Mouse (Mus musculus) heart, adult 9 months (tissue): ENCODE measurements around the gene Amot.

ENCODE experiments used
- DNase-seq, 2 experiments: peaks; one replicate each; pipeline ENCODE4 v3.0.0; 2022; ENCODE audit warnings: low spot score in 2 of 2

Amot gene

GRCm38 (mm10) chrX:145504717-145505415, at the start of gene Amot:
TSS of gene Amot (minus strand) at chrX:145505181.
- DNase-seq = peak; percentile 81 to 84

GRCm38 (mm10) chrX:145545060-145545459, 40.1 kb upstream of the Amot start:
- no peak for DNase-seq

DNA sequence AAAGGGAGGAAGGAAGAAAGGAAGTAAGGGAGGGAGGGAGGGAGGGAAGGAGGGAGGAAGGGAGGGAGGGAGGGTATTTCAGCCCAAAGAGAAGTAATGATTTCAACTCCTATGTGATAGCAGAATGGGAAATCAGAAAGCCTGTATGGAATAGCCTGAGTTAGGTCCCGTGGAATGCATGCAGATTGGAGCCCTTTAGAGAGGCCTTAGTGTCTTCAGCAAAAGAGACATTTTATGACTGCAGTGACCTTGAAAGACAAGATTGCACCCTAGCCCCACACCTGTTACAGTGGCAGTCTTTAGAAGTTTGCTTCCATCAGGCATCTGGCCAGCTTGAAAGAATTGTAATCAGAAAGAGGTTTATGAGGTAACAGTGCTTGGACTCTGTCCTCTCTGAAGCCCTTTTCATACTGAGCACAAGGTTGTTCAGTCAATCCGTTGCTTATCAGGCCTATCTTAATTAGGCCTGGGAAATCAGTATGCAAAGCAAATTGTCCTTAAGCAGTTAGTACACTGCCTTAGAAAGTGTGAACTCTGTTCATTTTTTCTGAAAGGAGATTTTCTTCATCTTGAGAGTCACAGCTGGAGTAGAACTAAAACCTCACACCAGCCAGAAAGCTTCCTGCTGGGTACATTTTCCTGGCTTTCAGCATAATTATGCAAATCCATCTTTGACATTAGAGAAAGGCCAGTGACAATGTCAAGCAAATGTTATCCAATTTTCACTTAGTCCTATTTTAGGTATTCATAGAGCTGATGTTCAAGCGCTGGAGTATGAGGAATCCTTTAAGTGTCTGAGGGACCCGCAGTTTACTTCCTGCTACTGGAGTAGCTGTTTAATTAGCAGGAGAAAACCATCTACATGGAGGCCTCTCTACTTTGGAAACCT, 38.9 kb upstream of the Amot start:
- no peak for DNase-seq

DNA sequence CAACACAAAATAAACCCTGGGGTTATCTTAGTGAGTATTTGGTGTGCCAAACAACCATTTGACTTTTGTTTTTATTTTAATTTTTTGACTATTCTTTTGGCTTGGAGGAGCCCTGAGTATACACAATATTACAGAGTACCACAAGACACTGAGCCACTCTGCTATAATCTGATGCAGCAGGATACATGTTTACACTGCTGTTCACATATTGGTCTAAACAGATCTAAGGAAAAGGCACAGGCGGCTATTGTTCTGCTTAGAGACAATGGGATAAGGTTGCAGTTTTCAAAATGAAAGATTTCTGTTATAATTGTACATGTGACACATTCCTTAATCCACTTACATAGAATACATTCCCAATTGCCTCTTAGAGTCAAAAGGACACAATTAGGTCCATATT, 36.1 kb upstream of the Amot start:
- DNase-seq = no peak

DNA sequence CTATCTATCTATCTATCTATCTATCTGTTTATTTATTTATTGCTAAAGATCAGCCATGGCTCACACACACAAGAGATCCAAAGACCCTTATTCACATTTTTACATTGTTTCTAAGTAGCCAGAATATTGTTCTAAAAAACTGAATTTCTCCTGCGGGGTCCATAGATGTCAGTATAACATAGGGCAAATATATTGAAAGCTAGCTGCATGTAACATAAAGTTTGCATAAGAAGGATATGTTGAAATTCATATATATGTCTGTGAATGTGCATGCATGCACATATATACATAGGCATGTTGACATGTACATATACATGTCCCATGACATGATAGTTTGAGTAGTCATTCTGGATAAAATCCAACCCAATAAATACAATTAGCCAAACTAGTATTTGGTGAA, 35.3 kb upstream of the Amot start:
- no peak for DNase-seq

DNA sequence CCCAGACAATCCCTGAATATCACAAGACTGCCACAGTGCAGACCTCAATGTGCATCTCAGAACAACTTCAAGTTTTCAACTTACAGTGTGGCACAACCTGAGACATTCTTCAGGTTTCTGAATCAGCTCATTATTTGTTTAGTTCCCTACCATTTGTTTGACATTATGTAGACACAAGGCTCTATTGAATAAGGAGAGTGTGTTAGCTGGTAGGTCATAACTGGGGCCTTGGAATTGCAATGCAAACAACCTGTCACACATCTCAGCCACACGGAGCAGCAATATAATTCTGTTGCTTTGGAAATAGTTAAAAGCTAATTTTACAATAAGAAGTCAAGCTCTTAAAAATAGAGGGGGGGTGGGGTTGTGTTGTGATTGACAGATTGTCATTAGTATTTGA, 24.6 kb upstream of the Amot start:
- no peak for DNase-seq

DNA sequence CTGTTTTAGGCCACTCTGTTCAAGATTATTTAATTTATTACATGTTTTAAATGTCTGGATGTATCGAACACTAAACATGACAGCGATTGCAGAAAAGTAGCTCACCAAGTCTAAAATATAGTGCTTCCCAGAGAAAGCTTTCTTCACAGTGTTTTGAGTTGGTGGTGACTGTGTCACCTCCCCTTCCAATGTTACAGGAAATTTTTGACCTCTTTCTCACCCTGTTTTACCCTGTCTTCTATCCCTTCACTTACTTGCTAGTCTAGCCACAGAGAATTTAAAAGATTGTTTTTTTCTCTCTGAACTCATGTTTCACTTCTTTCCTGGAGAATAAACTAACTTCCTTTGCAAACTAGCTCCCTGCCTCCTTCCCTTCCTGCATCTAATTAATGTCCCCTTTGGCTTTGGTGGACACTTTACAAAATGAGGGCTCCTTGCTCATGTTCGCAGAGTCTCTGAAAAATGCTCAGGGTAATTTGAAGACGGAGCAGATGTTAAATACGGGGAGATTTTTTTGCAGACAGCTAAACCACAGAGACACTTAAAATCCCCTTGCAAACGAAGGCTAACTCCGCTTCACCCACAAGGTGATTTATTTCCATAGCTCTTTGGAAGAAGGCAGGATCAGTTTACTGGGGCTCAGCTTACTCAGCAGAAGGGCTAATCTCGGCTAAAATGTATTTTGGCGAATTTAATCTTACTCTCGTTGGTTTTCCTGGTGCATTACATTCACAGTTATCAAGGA, 11.5 kb upstream of the Amot start:
- DNase-seq = no peak

GRCm38 (mm10) chrX:145515498-145516158, 10.6 kb upstream of the Amot start:
- DNase-seq = peak in 1 of 2 experiments; percentile 34

DNA sequence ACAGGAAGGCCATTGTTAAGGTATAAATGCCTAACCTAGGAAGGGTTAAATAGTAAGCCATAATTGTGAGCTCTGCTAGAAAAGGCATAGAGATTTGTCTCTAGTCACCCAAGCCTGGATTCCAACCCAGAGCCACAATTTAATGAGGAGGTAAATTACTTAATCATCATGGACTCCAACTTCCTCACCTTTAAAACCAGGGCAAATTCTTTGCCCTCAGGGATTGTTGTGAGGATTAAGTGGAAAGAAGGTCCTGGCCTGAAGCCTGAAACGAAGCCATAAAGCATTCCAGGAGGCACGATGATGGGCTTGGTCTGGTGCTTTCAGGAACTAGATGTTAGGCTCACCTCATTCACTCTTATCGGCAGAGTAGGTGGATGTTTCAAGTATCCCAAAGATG, 5.7 kb upstream of the Amot start:
- DNase-seq = no peak

DNA sequence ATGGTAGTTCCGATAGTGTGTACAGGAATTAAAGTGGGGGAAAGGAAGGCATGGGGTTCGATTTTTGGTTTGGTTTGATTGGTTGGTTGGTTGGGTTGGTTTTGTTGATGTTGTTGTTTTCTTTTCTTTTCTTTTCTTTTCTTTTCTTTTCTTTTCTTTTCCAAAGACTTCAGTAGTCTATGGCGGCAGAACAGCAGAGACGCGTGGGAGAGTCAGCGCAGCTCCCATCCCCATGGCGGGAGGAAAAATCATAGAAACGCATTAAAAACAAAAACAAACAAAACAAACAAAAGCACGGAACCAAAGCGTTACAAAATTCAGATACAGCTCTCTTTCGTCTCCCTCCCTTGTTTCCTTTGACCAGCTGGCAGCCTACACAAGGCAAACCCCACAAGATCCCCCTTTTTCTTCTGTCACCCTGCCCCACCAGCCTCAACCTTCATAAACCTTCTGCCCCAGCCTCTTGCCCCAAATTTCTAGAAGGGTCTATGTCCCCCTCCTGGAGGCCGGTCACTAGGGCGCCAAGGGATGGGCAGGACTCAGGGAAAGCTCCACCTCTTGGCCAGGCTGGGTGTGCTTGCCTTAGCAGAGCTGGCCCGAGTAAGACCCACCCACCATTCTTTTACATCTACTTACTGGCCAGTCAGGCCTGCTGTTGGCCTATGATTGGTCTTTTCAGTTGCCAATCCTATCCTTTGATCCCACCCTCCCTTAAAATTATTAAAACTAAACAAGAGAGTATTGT, 648 bp upstream of the Amot start:
- peak; percentile 80 to 88 for DNase-seq

GRCm38 (mm10) chrX:145501666-145502355, 3.2 kb downstream of the Amot start:
- DNase-seq = no peak

DNA sequence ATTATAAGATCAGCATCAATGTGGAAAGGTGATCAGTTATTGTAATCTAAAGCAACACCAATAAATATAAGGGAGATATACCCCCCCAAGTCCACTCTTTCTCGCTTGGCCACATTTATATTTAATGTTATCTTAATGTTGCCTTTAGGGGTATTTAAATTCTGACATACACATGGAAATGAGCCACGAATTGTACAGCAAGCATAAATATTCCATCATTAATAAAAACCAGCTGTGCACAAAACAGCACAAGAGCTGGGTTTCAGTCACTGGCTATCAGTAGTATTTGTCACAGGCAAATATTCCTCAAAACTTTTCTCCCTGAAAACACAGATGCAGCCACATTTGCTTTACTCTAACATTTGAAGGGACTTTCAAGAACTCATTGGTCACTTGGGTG, 5.9 kb downstream of the Amot start:
- DNase-seq = no peak

DNA sequence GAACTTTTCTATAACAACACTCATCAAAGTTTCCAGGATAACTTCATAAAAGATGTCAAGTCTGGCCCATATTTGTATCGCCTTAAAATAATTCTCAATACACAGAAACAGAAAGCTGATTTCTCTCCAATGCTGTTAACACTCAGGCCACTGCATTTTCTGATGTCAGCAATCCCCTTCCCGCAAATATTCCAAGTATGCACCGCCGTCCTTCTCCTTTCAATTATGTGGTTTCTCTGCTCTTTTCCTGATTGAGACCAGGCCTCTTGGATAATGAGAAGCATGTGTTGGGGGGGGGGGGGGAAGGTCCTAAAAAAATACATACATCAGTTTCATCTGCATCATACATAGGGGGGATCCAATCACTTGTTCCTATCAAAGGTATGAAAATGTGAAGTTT, 6.3 kb downstream of the Amot start:
- no peak for DNase-seq

DNA sequence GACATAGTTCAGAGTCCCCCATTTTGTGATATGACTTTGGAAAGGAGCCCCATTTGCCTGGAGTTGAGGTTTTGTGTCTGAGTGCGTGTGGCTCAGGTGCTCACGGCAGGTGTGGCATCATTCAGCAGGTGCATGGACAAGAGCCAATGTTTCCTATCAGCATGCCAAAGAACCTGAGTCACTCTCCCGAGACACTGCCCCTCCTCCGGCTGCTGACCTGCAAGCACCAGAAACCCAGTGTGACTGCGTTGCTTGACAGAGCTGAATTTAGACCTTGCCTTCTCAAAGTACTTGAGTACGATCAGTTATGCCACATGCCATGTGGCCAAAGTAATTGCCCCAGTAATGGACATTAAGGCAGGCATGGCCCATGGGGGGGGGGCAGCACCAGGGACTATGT, 7.5 kb downstream of the Amot start:
- no peak for DNase-seq

GRCm38 (mm10) chrX:145495381-145495780, 9.6 kb downstream of the Amot start:
- DNase-seq = no peak

DNA sequence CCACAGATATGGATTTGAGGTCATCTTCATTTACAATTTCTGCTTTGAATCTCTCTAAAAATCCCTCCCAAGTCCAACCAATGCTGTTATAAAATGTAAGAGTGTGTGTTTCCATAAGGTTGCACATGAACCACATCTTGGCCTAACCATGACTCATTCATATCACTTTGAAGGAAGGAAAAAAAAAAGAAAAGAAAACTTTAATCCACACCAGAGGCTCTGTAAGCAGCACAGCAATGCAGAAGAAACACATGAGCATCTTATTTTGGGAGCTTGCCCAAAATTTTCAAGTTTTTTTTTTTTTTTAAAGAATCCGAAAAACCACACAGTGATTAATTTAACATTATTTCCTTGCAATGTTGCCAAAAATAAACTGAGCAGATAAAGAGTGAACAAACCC, 14.2 kb downstream of the Amot start:
- no peak for DNase-seq

DNA sequence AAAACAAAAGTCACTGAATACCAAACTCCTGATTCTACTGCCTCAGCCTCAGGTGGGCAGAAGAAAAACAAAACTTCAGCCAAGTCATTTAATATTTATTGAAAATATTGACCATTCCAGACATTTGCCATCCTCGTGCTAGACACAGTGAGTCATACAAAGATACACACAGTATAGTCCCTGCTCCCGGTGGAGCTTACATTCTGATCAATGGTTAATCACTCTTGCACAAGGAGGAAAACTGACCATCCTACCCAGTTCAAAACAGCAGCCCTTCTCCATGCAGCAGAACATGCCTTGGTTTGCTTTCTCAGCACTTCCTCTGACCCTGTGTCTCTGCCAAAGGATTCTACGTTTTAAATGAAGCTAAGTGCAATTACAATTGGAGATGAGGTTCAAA, 14.6 kb downstream of the Amot start:
- DNase-seq = no peak

DNA sequence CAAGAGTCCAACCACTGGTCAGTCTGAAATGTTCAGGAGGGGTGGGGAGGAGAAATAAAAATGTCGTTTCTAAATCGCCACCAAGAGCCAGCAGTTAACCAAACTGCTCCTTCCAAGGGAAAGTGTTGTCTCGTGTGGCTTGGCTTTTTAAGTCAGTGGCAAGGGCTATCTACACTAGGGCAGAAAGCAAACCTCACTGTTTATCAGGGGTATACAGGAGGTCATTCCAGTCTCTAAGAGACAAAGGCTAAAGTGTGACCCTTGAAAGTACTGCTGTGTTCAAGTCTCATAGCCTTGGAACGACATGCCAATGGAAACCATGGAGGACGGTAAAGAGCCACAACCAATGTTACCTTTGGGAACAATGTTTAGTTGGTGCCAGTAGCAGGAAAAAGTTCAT, 15.0 kb downstream of the Amot start:
- DNase-seq = no peak

- DNase-seq = no peak
These were observed 19.5 kb downstream of the Amot start for GRCm38 (mm10) chrX:145485495-145485894.

GRCm38 (mm10) chrX:145483486-145484055, 21.4 kb downstream of the Amot start:
- no peak for DNase-seq
